Mouse (Mus musculus) kidney, adult 2 months (tissue): ENCODE data around the gene Zc3h6. TPM values are rescaled to one million over a fixed set of nuclear protein-coding genes. Genes with fewer than 3 reads are reported as not detected.

Experiments
- DNase-seq: peaks from one replicate; pipeline ENCODE4 v3.0.0; 2021
- H3K27ac ChIP-seq: fragments of 200-500 bp; 2 replicates; pipeline ENCODE4 v1.5.1; 2012; ENCODE audit warnings: low read depth, low read length, control low read depth, inconsistent platforms; ENCODE audit not compliant: insufficient read depth
- H3K27me3 ChIP-seq: fragments of 200-500 bp; replicated peaks from 2 replicates; pipeline ENCODE4 v1.6.1; 2012; ENCODE audit warnings: mild to moderate bottlenecking, moderate library complexity, low read length, inconsistent platforms; ENCODE audit not compliant: control insufficient read depth, insufficient read depth
- H3K36me3 ChIP-seq: fragments of 200-500 bp; 2 replicates; pipeline ENCODE4 v1.6.1; 2012; ENCODE audit warnings: mild to moderate bottlenecking, moderate library complexity, low read length, inconsistent platforms; ENCODE audit not compliant: control insufficient read depth, insufficient read depth
- H3K4me1 ChIP-seq: fragments of 200-500 bp; 2 replicates; pipeline ENCODE4 v1.6.1; 2011; ENCODE audit warnings: low read length; ENCODE audit not compliant: control insufficient read depth, insufficient read depth
- H3K4me3 ChIP-seq: fragments of 200-500 bp; 2 replicates; pipeline ENCODE4 v1.5.1; 2011; ENCODE audit warnings: mild to moderate bottlenecking, low read depth, low read length, control low read depth; ENCODE audit not compliant: insufficient read depth
- CTCF ChIP-seq: fragments of 200-500 bp; conservative IDR thresholded peaks from 2 replicates; pipeline ENCODE4 v1.5.1; 2011; ENCODE audit warnings: low read depth, mild to moderate bottlenecking, control low read depth, low read length, moderate library complexity, mixed read lengths; ENCODE audit not compliant: insufficient read depth, insufficient read length
- POLR2A ChIP-seq: fragments of 200-500 bp; IDR thresholded peaks from one replicate; pipeline ENCODE4 v1.6.1; 2011; ENCODE audit warnings: low read depth, low read length, control low read depth
- WGBS: fragments of 180-500 bp; shearing (Covaris S2); methylation state at CpG from one replicate; pipeline ENCODE4 v1.1.7; 2018; 5-methylcytosine and 5-hydroxymethylcytosine counted together
- polyA plus RNA-seq: library from polyadenylated mRNA; depleted of rRNA; stranded (reverse); fragments of >200 nt; gene quantifications from 2 replicates; pipeline ENCODE4 v1.2.3, GENCODE M21; 2012

Zc3h6 gene
- polyA plus RNA-seq, 1 experiment = 1.0 TPM

GRCm38 (mm10) chr2:129052451-129052983, 85.3 kb downstream of the Zc3h6 start:
- Histone ChIP-seq H3K27me3 (no peaks in the 10 kb centered on the region), H3K27ac (no peak overlapping the region), H3K4me3 (no peak overlapping the region), H3K36me3 (no peaks in the 10 kb centered on the region), H3K4me1 (no peaks in the 10 kb centered on the region)
- no peak for TF ChIP-seq POLR2A
- no peak for TF ChIP-seq CTCF
- WGBS = 34% methylated on average over 4 of the region's 4 CpGs
- no peak for DNase-seq

DNA sequence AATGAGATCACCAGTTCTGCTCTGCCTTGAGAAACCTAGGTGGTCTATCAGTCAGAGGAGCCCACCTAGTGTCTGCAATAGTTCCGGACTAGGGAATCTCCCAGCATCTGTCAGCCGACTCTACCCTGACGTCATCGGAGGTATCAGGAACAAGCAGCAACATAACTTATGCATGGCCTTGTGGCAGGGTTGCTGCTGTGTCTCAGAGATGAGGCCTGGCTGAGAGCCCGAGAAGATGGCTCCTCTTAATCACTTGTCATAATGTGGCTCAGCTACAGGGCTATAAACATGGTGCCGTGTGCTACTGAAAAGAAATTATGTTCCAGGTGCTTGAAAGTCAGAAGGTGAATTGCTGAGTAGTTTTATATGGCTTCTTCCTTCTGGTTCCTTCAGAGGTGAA, 88.5 kb downstream of the Zc3h6 start:
- no peaks in the 10 kb centered on the region for H3K4me1 ChIP-seq
- no peak overlapping the region for H3K27ac ChIP-seq
- 79% methylated on average over 6 of the region's 6 CpGs for WGBS
- TF ChIP-seq POLR2A = no peak
- no peak for TF ChIP-seq CTCF
- no peaks in the 10 kb centered on the region for H3K27me3 ChIP-seq
- no peak for DNase-seq
- no peak overlapping the region for H3K4me3 ChIP-seq
- no peaks in the 10 kb centered on the region for H3K36me3 ChIP-seq

DNA sequence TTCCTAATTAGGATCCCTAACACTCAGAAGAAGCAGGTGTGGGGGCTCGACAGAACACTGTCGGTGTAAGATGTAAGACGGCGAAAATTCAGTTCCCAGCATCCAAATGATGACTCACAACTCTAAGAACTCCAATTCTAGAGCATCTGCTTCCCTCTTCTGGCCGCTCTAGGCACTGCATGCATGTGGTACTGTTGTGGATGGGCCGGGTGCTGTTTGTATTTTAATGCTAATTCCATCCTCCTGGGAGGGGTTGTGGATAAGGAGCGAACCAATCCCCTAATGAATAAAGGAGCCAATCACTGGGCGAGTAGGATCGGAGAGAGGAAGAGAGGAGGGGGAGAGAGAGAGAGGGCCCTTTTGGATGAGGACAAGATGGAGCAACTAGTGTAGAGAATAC, 89.4 kb downstream of the Zc3h6 start:
- WGBS = 68% methylated on average over 9 of the region's 9 CpGs
- Histone ChIP-seq H3K27ac (no peak overlapping the region), H3K4me1 (no peaks in the 10 kb centered on the region), H3K36me3 (no peaks in the 10 kb centered on the region), H3K4me3 (no peak overlapping the region), H3K27me3 (no peaks in the 10 kb centered on the region)
- peak; percentile 26 for DNase-seq
- TF ChIP-seq POLR2A (no peak), CTCF (peak; percentile 56)

GRCm38 (mm10) chr2:129057256-129057655, 90.1 kb downstream of the Zc3h6 start:
- Histone ChIP-seq H3K4me1 (no peaks in the 10 kb centered on the region), H3K4me3 (no peak overlapping the region), H3K27ac (no peak overlapping the region), H3K27me3 (no peaks in the 10 kb centered on the region), H3K36me3 (no peaks in the 10 kb centered on the region)
- no peak for TF ChIP-seq POLR2A
- TF ChIP-seq CTCF = no peak
- no peak for DNase-seq
- WGBS = 94% methylated on average over 8 of the region's 8 CpGs

DNA sequence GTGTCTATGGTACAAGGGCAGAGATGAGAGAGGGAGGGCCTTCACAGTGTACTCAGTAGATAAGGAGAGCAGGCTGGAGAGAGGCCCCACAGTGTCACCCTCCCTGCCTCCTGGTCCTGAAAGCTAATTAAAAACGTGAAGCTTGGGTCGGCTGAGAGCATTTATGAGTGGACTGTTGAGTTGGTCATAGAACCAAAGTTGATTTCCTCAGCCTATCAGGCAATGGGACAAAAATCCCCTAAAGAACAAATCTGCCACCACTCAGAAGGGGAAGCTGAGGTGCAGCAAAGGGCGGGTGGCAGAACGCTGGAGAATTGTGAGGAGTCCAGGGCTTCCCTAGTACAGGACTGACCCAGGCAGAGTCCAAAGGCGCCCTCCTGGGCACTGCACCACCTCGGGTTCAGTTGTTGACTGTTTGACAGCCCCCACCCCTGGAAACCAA, 90.7 kb downstream of the Zc3h6 start:
- Histone ChIP-seq H3K27me3 (no peaks in the 10 kb centered on the region), H3K4me3 (no peak overlapping the region), H3K4me1 (no peaks in the 10 kb centered on the region), H3K27ac (no peak overlapping the region), H3K36me3 (no peaks in the 10 kb centered on the region)
- no peak for TF ChIP-seq CTCF
- TF ChIP-seq POLR2A = no peak
- DNase-seq = no peak
- WGBS = 85% methylated on average over 6 of the region's 6 CpGs

- no peak for TF ChIP-seq POLR2A
- no peak for TF ChIP-seq CTCF
- 74% methylated on average over 10 of the region's 10 CpGs for WGBS
- no peak for DNase-seq
These were observed 94.4 kb downstream of the Zc3h6 start for GRCm38 (mm10) chr2:129061456-129062059.

DNA sequence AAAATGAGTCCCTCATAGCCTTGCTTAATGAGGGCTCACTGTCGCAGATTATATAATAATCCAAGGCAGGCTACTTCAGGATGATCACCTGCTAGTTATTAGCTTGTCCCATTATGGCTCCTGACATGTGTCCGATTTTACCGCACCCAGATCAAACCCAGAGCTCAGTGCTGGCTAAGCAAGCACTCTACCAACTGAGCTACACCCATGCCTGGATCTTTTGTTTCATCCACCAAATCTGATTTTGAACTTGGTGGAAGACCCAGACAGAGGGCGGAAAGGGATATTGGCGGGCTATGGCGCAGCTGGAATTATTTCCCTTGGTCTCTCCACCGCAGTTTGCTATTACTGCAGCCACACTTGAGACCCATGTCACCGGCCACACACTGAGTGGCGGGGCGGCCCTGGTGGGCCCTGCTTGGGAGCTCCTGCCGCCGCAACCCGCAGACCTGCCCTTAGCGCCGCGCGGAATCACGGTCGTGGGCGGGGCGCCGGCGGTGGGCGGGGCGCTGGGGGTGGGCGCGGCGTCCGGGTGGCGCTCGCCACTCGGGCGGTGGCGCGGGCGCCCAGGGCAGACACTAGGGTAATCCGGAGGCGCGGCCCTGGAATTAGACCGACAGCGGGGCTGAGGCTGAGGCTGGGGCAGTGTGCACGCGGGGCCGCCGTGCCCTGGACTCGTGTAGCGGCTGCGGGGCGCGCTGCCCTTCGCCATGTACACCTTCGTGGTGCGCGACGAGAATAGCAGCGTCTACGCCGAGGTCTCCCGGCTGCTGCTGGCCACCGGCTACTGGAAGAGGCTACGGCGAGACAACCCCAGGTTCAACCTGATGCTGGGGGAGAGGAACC, 98.5 kb downstream of the Zc3h6 start, which contains the start of gene Ttl:
Gene Ttl, plus strand, starts transcription at position 506 of the 846 bp plus-strand sequence.
- 0 out of 2 replicates have a peak within 1 kb of the TSS, but pooled peaks have one; percentile 8 for H3K27ac ChIP-seq
- DNase-seq = peak; percentile 87
- H3K36me3 ChIP-seq = no peaks in the 10 kb centered on the region
- no peaks in the 10 kb centered on the region for H3K4me1 ChIP-seq
- H3K4me3 ChIP-seq = peak within 1 kb of the TSS; percentile 90
- WGBS = 2% methylated on average over 62 of the region's 62 CpGs
- H3K27me3 ChIP-seq = no peaks in the 10 kb centered on the region
- TF ChIP-seq CTCF = no peak
- peak; percentile 27 for TF ChIP-seq POLR2A

More at GRCm38 (mm10) chr2:129061456-129062059, 94.4 kb downstream of the Zc3h6 start:
- Histone ChIP-seq H3K27me3 (no peaks in the 10 kb centered on the region), H3K27ac (no peak overlapping the region), H3K4me1 (no peaks in the 10 kb centered on the region), H3K36me3 (no peaks in the 10 kb centered on the region), H3K4me3 (no peak overlapping the region)
